Mouse (Mus musculus) cerebellum, adult 2 months (tissue): Measurements from ENCODE around the gene Cend1.

ENCODE experiments used
- CTCF ChIP-seq: fragments of 200-500 bp; IDR thresholded peaks from 2 replicates; pipeline ENCODE4 v1.5.1; 2011; ENCODE audit warnings: low read depth, mild to moderate bottlenecking, control low read depth, low read length, moderate library complexity, borderline replicate concordance; ENCODE audit not compliant: insufficient read depth
- POLR2A ChIP-seq: fragments of 200-500 bp; IDR thresholded peaks from 2 replicates; pipeline ENCODE4 v1.6.1; 2011; ENCODE audit warnings: low read length, control low read depth, borderline replicate concordance; ENCODE audit not compliant: insufficient read depth

- no peak for TF ChIP-seq POLR2A
- no peak for TF ChIP-seq CTCF
Observed at GRCm38 (mm10) chr7:141451928-141452327, 22.6 kb upstream of the Cend1 start.
